Mouse (Mus musculus) activated CD4-positive, CD25-positive, alpha-beta regulatory T cell, adult 9 weeks (primary cell): ENCODE data around the gene Cdk9. TPM values are rescaled to one million over a fixed set of nuclear protein-coding genes. Genes with fewer than 3 reads are reported as not detected.

Experiments used
- polyA plus RNA-seq: library from polyadenylated mRNA; unstranded; fragments of 100-300 nt; shearing (Covaris generic); gene quantifications from one replicate; pipeline ENCODE4 v1.2.1, GENCODE M21; 2017

Cdk9 gene
- polyA plus RNA-seq, result 35.7 TPM

GRCm38 (mm10) chr2:32712934-32713817 lies at the start of gene Cdk9:
Cdk9 (minus strand) TSS chr2:32713076.

GRCm38 (mm10) chr2:32757056-32757845 lies 44.4 kb upstream of the Cdk9 start, which contains the start of gene Tor2a:
Tor2a (plus strand) TSS chr2:32757234.

GRCm38 (mm10) chr2:32740916-32741272 lies 28.0 kb upstream of the Cdk9 start, which contains the start of gene 6330409D20Rik:
6330409D20Rik (minus strand) TSS chr2:32741016.

GRCm38 (mm10) chr2:32720681-32721229 lies 7.9 kb upstream of the Cdk9 start, which contains the start of gene Sh2d3c:
Sh2d3c (plus strand) TSS chr2:32721055.

GRCm38 (mm10) chr2:32704021-32704421 lies 8.9 kb downstream of the Cdk9 start, which contains the start of gene Fpgs:
Fpgs (minus strand) TSS chr2:32704145.

Other genes with a start within 250 kb of the Cdk9 start
- 59.5 TPM for gene Fam102a, start 177.7 kb downstream of the Cdk9 start, polyA plus RNA-seq
- gene Dpm2, start 142.2 kb downstream of the Cdk9 start, polyA plus RNA-seq, result 142 TPM
- gene Pip5kl1, start 138.3 kb downstream of the Cdk9 start, polyA plus RNA-seq, result not detected
- gene 9430097D07Rik, start 137.4 kb downstream of the Cdk9 start, polyA plus RNA-seq, result not detected
- 47.0 TPM for gene St6galnac4, start 126.0 kb downstream of the Cdk9 start, polyA plus RNA-seq
- 3.4 TPM for gene St6galnac6, start 113.4 kb downstream of the Cdk9 start, polyA plus RNA-seq
- not detected for gene Ak1, start 91.3 kb downstream of the Cdk9 start, polyA plus RNA-seq
- 0.23 TPM for gene Eng, start 66.5 kb downstream of the Cdk9 start, polyA plus RNA-seq
- gene Fpgs, start 8.9 kb downstream of the Cdk9 start, polyA plus RNA-seq, result 15.6 TPM
- gene Sh2d3c, start 8.0 kb upstream of the Cdk9 start, polyA plus RNA-seq, result 139 TPM
- gene 6330409D20Rik, start 27.9 kb upstream of the Cdk9 start, polyA plus RNA-seq, result 0.66 TPM
- gene Tor2a, start 44.2 kb upstream of the Cdk9 start, polyA plus RNA-seq, result 69.2 TPM
- gene Ttc16, start 62.6 kb upstream of the Cdk9 start, polyA plus RNA-seq, result 2.0 TPM
- 8.0 TPM for gene Ptrh1, start 62.7 kb upstream of the Cdk9 start, polyA plus RNA-seq
- 0.68 TPM for gene Cfap157, start 71.4 kb upstream of the Cdk9 start, polyA plus RNA-seq
- gene Stxbp1, start 134.2 kb upstream of the Cdk9 start, polyA plus RNA-seq, result 2.9 TPM
- 1.4 TPM for gene Fam129b, start 163.0 kb upstream of the Cdk9 start, polyA plus RNA-seq
- 35.9 TPM for gene Rpl12, start 248.5 kb upstream of the Cdk9 start, polyA plus RNA-seq
- gene Lrsam1, start 248.5 kb upstream of the Cdk9 start, polyA plus RNA-seq, result 10.8 TPM